Mouse (Mus musculus) gastrocnemius, postnatal 4 days (tissue): ENCODE measurements around the gene 1700034J05Rik. TPM values are rescaled to one million over a fixed set of nuclear protein-coding genes. Genes with fewer than 3 reads are reported as not detected.

Source experiments
- total RNA-seq, 2 experiments: library from RNA; stranded (reverse); gene quantifications; 2 replicates each; pipeline ENCODE4 v1.2.3; 2021

1700034J05Rik gene
- total RNA-seq, 2 experiments from 2014 or later, result not detected

Other genes starting within 250 kb of the 1700034J05Rik start
- 10 to 100 TPM; 10.7 to 11.9 TPM for gene Stk38l, start 229.4 kb downstream of the 1700034J05Rik start, total RNA-seq
- 1 to 10 TPM; 1.3 to 2.9 TPM for gene Arntl2, start 158.4 kb downstream of the 1700034J05Rik start, total RNA-seq
- not detected for gene Smco2, start 104.3 kb downstream of the 1700034J05Rik start, total RNA-seq
- 10 to 100 TPM; 72.1 to 73.6 TPM for gene Ppfibp1, start 65.9 kb downstream of the 1700034J05Rik start, total RNA-seq
- 1 to 10 TPM; 1.7 to 1.8 TPM for gene Rep15, start 78.2 kb upstream of the 1700034J05Rik start, total RNA-seq
- gene Mrps35, start 88.3 kb upstream of the 1700034J05Rik start, total RNA-seq, result 10 to 100 TPM; 95.5 to 99.8 TPM
- under 1 TPM in 1 of 2 experiments, not detected in 1; 0.32 TPM for gene Mansc4, start 132.6 kb upstream of the 1700034J05Rik start, total RNA-seq
- gene Klhl42, start 137.0 kb upstream of the 1700034J05Rik start, total RNA-seq, result 1 to 10 TPM; 9.4 to 9.7 TPM